In genomic region chr7:118498984-118499783, GRCm38 (mm10) we compare ENCODE assay signal across 28 mouse cellular contexts. TPM values are rescaled to one million over a fixed set of nuclear protein-coding genes. Genes with fewer than 3 reads are reported as not detected.
DNase-seq lines count a peak whose midpoint lies in the region; ATAC-seq lines count a peak whose summit lies in the region.
"Had no signal": no experiment of that assay in that cellular context is flagged by ENCODE, and none has a peak within 500 bp of the region (broad histone marks: within the 10 kb centered on the region; RNA-seq: fewer than 3 reads in every experiment).

No protein-coding gene starts in this region.

- no peak for DNase-seq in lung, postnatal 14 days
- no peak for DNase-seq in embryo, embryonic 11 days
- DNase-seq in right cerebral cortex, postnatal 4 days, result no peak
- DNase-seq: adrenal gland, postnatal 25 days; B cell, adult 2 months; cerebellum, adult 2 months; cerebellum, postnatal 14 days; heart, postnatal 36 days; kidney, adult 2 months; kidney, postnatal 10 days; layer of hippocampus, adult 9-11 months; liver, embryonic 13.5 days; lung, adult 18-20 months; midbrain, embryonic 14.5 days; thymus, adult 18-20 months; thymus, postnatal 4 days had no signal

- WGBS in lung, embryonic 15.5 days, result 71% methylated on average over 12 of the region's 12 CpGs
- WGBS in intestine, embryonic 16.5 days, result 67% methylated on average over 12 of the region's 12 CpGs
- 75% methylated on average over 12 of the region's 12 CpGs for WGBS in stomach, embryonic 16.5 days

- no peaks in the 10 kb centered on the region for H3K36me3 ChIP-seq in lung, embryonic 15.5 days
- no peaks in the 10 kb centered on the region for H3K36me3 ChIP-seq in intestine, embryonic 16.5 days (ENCODE audit: control insufficient read depth, insufficient read depth, low read length)
- H3K36me3 ChIP-seq in megakaryocyte, embryonic 14.5 days (replicated peaks; ENCODE audit: low read length), result no peaks in the 10 kb centered on the region
- no peaks in the 10 kb centered on the region for H3K36me3 ChIP-seq in stomach, embryonic 16.5 days (ENCODE audit: control insufficient read depth, insufficient read depth, low read length)
- H3K36me3 ChIP-seq: embryonic facial prominence, embryonic 10.5 days; embryonic facial prominence, embryonic 15.5 days; forebrain, embryonic 12.5 days; heart, embryonic 10.5 days; heart, embryonic 15.5 days; hindbrain, embryonic 12.5 days; limb, embryonic 10.5 days; limb, embryonic 15.5 days; liver, embryonic 13.5 days had no signal

- H3K4me1 ChIP-seq in lung, embryonic 15.5 days, result no peaks in the 10 kb centered on the region
- H3K4me1 ChIP-seq in intestine, embryonic 16.5 days (ENCODE audit: control insufficient read depth, insufficient read depth, low read length), result 0 out of 2 replicates have a peak, but pooled peaks cover 5% of the 10 kb centered on the region
- peaks cover 34% of the 10 kb centered on the region for H3K4me1 ChIP-seq in megakaryocyte, embryonic 14.5 days
- H3K4me1 ChIP-seq in stomach, embryonic 16.5 days (ENCODE audit: control insufficient read depth, insufficient read depth, low read length), result no peaks in the 10 kb centered on the region
- H3K4me1 ChIP-seq: embryonic facial prominence, embryonic 15.5 days; forebrain, embryonic 12.5 days; heart, embryonic 10.5 days; limb, embryonic 10.5 days; limb, embryonic 15.5 days; liver, embryonic 13.5 days had no signal

- no peak overlapping the region for H3K4me2 ChIP-seq in lung, embryonic 15.5 days
- H3K4me2 ChIP-seq in intestine, embryonic 16.5 days (ENCODE audit: low read depth, low read length), result no peak overlapping the region
- H3K4me2 ChIP-seq in stomach, embryonic 16.5 days (ENCODE audit: low read depth, low read length), result no peak overlapping the region
- H3K4me2 ChIP-seq: embryonic facial prominence, embryonic 15.5 days; forebrain, embryonic 12.5 days; heart, embryonic 15.5 days; hindbrain, embryonic 12.5 days; limb, embryonic 15.5 days; liver, embryonic 13.5 days had no signal

- H3K27ac ChIP-seq in lung, embryonic 15.5 days, result no peak overlapping the region
- peak overlapping the region; percentile 34 for H3K27ac ChIP-seq in intestine, embryonic 16.5 days (ENCODE audit: low read length)
- no peak overlapping the region for H3K27ac ChIP-seq in stomach, embryonic 16.5 days (ENCODE audit: low read length)
- H3K27ac ChIP-seq: embryonic facial prominence, embryonic 10.5 days; embryonic facial prominence, embryonic 15.5 days; forebrain, embryonic 12.5 days; heart, embryonic 10.5 days; heart, embryonic 15.5 days; hindbrain, embryonic 12.5 days; limb, embryonic 10.5 days; limb, embryonic 15.5 days; liver, embryonic 13.5 days had no signal

- no peak overlapping the region for H3K4me3 ChIP-seq in lung, embryonic 15.5 days
- H3K4me3 ChIP-seq in intestine, embryonic 16.5 days (ENCODE audit: low read length), result no peak overlapping the region
- peak overlapping the region; percentile 9 for H3K4me3 ChIP-seq in megakaryocyte, embryonic 14.5 days (replicated peaks)
- no peak overlapping the region for H3K4me3 ChIP-seq in stomach, embryonic 16.5 days (replicated peaks; ENCODE audit: low read length)
- H3K4me3 ChIP-seq: embryonic facial prominence, embryonic 10.5 days; embryonic facial prominence, embryonic 15.5 days; forebrain, embryonic 12.5 days; heart, embryonic 10.5 days; heart, embryonic 15.5 days; hindbrain, embryonic 12.5 days; limb, embryonic 10.5 days; limb, embryonic 15.5 days; liver, embryonic 13.5 days had no signal

- no peaks in the 10 kb centered on the region for H3K9me3 ChIP-seq in lung, embryonic 15.5 days
- no peaks in the 10 kb centered on the region for H3K9me3 ChIP-seq in intestine, embryonic 16.5 days (ENCODE audit: control insufficient read depth, low read length)
- peaks cover 20% of the 10 kb centered on the region for H3K9me3 ChIP-seq in megakaryocyte, embryonic 14.5 days
- no peaks in the 10 kb centered on the region for H3K9me3 ChIP-seq in stomach, embryonic 16.5 days (replicated peaks; ENCODE audit: control insufficient read depth, low read length)
- H3K9me3 ChIP-seq: embryonic facial prominence, embryonic 15.5 days; heart, embryonic 10.5 days; heart, embryonic 15.5 days; hindbrain, embryonic 12.5 days; limb, embryonic 10.5 days; liver, embryonic 13.5 days had no signal

- H3K27me3 ChIP-seq in lung, embryonic 15.5 days, result no peaks in the 10 kb centered on the region
- H3K27me3 ChIP-seq in intestine, embryonic 16.5 days (replicated peaks; ENCODE audit: control insufficient read depth, insufficient read depth, low read length), result no peaks in the 10 kb centered on the region
- H3K27me3 ChIP-seq in megakaryocyte, embryonic 14.5 days (replicated peaks), result peaks cover 23% of the 10 kb centered on the region
- H3K27me3 ChIP-seq in stomach, embryonic 16.5 days (ENCODE audit: control insufficient read depth, insufficient read depth, low read length), result no peaks in the 10 kb centered on the region
- H3K27me3 ChIP-seq: embryonic facial prominence, embryonic 15.5 days; heart, embryonic 15.5 days; limb, embryonic 15.5 days; liver, embryonic 13.5 days had no signal

- no peak overlapping the region for H3K9ac ChIP-seq in lung, embryonic 15.5 days
- H3K9ac ChIP-seq in intestine, embryonic 16.5 days (ENCODE audit: low read depth, low read length), result no peak overlapping the region
- H3K9ac ChIP-seq in stomach, embryonic 16.5 days (ENCODE audit: low read length), result no peak overlapping the region
- H3K9ac ChIP-seq: embryonic facial prominence, embryonic 15.5 days; forebrain, embryonic 12.5 days; heart, embryonic 15.5 days; hindbrain, embryonic 12.5 days; limb, embryonic 15.5 days; liver, embryonic 13.5 days had no signal

- ATAC-seq in lung, embryonic 15.5 days (ENCODE audit: borderline replicate concordance, extremely low read depth, low FRiP score, low TSS enrichment), result 0 out of 2 replicates have a peak, but pooled peaks have one; percentile 28
- peak; percentile 96 for ATAC-seq in intestine, embryonic 16.5 days
- peak; percentile 26; the same call in 1 of the 2 replicates for ATAC-seq in stomach, embryonic 16.5 days (ENCODE audit: insufficient read depth, low FRiP score)

RNA-seq across cellular contexts. Expression of gene Itpripl2, which starts 7.4 kb away (rescaled TPM):
- 7.4 and 8.1 TPM in 2 replicates for polyA plus RNA-seq in lung, embryonic 15.5 days (2015; fragmentation: Nextera tagmentation; extraction: Ambion mirVana)
- polyA plus RNA-seq in intestine, embryonic 16.5 days (2015; fragmentation: Nextera tagmentation; extraction: Ambion mirVana), result 4.0 and 4.1 TPM in 2 replicates
- 3.0 and 3.6 TPM in 2 replicates for polyA plus RNA-seq in megakaryocyte, embryonic 14.5 days (2012; ENCODE audit: insufficient read depth, low replicate concordance)
- 5.0 and 5.4 TPM in 2 replicates for polyA plus RNA-seq in stomach, embryonic 16.5 days (2015; fragmentation: Nextera tagmentation; extraction: Ambion mirVana)

RNA-seq across cellular contexts. Expression of gene Coq7, which starts 34.0 kb away (rescaled TPM):
- polyA plus RNA-seq in lung, embryonic 15.5 days (2015; fragmentation: Nextera tagmentation; extraction: Ambion mirVana), result 115 and 130 TPM in 2 replicates
- 123 and 136 TPM in 2 replicates for polyA plus RNA-seq in intestine, embryonic 16.5 days (2015; fragmentation: Nextera tagmentation; extraction: Ambion mirVana)
- polyA plus RNA-seq in megakaryocyte, embryonic 14.5 days (2012; ENCODE audit: insufficient read depth, low replicate concordance), result 19.9 TPM in 1 of 2 replicates, not detected in the other
- polyA plus RNA-seq in stomach, embryonic 16.5 days (2015; fragmentation: Nextera tagmentation; extraction: Ambion mirVana), result 88.7 and 90.9 TPM in 2 replicates

RNA-seq across cellular contexts. Expression of gene Syt17, which starts 51.2 kb away (rescaled TPM):
- polyA plus RNA-seq in lung, embryonic 15.5 days (2015; fragmentation: Nextera tagmentation; extraction: Ambion mirVana), result 2.8 and 3.4 TPM in 2 replicates
- 4.6 and 5.1 TPM in 2 replicates for polyA plus RNA-seq in intestine, embryonic 16.5 days (2015; fragmentation: Nextera tagmentation; extraction: Ambion mirVana)
- polyA plus RNA-seq in megakaryocyte, embryonic 14.5 days (2012; ENCODE audit: insufficient read depth, low replicate concordance), result not detected in 2 replicates
- polyA plus RNA-seq in stomach, embryonic 16.5 days (2015; fragmentation: Nextera tagmentation; extraction: Ambion mirVana), result 5.3 and 6.0 TPM in 2 replicates

Comparison
In these comparisons a context has a peak if more than half of its experiments do, and no peak if none do; other contexts are left out.
1. ATAC-seq: peak in every context shown above with its lines; median percentile 96 in intestine, embryonic 16.5 days; 28 in lung, embryonic 15.5 days; 26 in stomach, embryonic 16.5 days.